Mouse (Mus musculus) embryonic fibroblast, embryonic 13.5 days (primary cell): Measurements from ENCODE around the gene Akap6.

Experiments
- CTCF ChIP-seq: IDR thresholded peaks from 2 replicates; pipeline ENCODE4 v1.5.1; 2011; ENCODE audit warnings: mild to moderate bottlenecking, control low read depth, low read length, moderate library complexity, borderline replicate concordance; ENCODE audit not compliant: insufficient read depth
- POLR2A ChIP-seq: IDR thresholded peaks from 2 replicates; pipeline ENCODE4 v1.6.1; 2011; ENCODE audit warnings: low read depth, mild to moderate bottlenecking, control low read depth, low read length, moderate library complexity

DNA sequence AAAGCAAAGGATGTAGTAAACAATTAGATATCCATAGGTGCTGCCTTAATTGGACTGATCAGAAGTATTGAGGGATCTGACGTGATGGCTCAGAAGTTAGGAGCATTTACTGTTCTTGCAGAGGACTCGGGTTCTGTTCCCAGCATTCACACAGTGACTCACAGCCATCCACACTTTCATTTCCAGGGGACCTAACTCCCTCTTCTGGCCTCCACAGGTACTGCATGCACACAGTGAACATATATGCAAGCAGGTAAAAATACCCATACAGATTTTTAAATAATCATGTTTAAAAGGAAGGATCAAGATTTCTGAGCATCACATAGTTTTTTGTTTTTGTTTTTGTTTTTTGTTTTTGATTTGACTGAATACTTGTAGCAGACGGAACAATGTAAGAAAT, 235.8 kb downstream of the Akap6 start:
- TF ChIP-seq CTCF (no peak), POLR2A (no peak)
